Mouse (Mus musculus): ENCODE data around the gene Tmem106a.
A peak's percentile ranks its signal among the peaks of the same experiment; 100 is the strongest.
"Not testable (repeated sequence)": the region's sequence is repeated elsewhere in the genome, so short reads cannot be mapped to it uniquely, and the experiment has no call there.

Tmem106a gene

GRCm38 (mm10) chr11:101582054-101583035 is at the start of gene Tmem106a:
TSS of gene Tmem106a (plus strand) at chr11:101582242.
- DNase-seq = peak; percentile 81

GRCm38 (mm10) chr11:101543533-101543932 is 38.5 kb upstream of the Tmem106a start:
- DNase-seq = no peak

- no peak for DNase-seq
Measured at GRCm38 (mm10) chr11:101544132-101544531, 37.9 kb upstream of the Tmem106a start.

- no peak for DNase-seq
Measured at GRCm38 (mm10) chr11:101548526-101548925, 33.5 kb upstream of the Tmem106a start.

- peak; percentile 89 for DNase-seq
Measured at GRCm38 (mm10) chr11:101551751-101552475, 30.1 kb upstream of the Tmem106a start, which contains the start of the genes Brca1 and Nbr1. TSS of gene Brca1 (minus strand) at chr11:101551955. TSS of gene Nbr1 (plus strand) at chr11:101552149.

GRCm38 (mm10) chr11:101552476-101553300 is 29.4 kb upstream of the Tmem106a start:
- DNase-seq = peak; percentile 91

- DNase-seq = no peak
Measured at GRCm38 (mm10) chr11:101553354-101553930, 28.6 kb upstream of the Tmem106a start.

GRCm38 (mm10) chr11:101556541-101556940 is 25.5 kb upstream of the Tmem106a start:
- no peak for DNase-seq

- no peak for DNase-seq
Measured at GRCm38 (mm10) chr11:101556954-101557353, 25.1 kb upstream of the Tmem106a start.

- peak; percentile 69 for DNase-seq
Measured at GRCm38 (mm10) chr11:101562391-101562790, 19.7 kb upstream of the Tmem106a start.

GRCm38 (mm10) chr11:101568421-101568820 is 13.6 kb upstream of the Tmem106a start:
- no peak for DNase-seq

GRCm38 (mm10) chr11:101576116-101576515 is 5.9 kb upstream of the Tmem106a start:
- DNase-seq = no peak

- DNase-seq = no peak
Measured at GRCm38 (mm10) chr11:101581081-101581764, 819 bp upstream of the Tmem106a start.

GRCm38 (mm10) chr11:101583205-101583604 is 1.2 kb downstream of the Tmem106a start:
- no peak for DNase-seq

- not testable (repeated sequence) for DNase-seq
Measured at GRCm38 (mm10) chr11:101585031-101585430, 3.0 kb downstream of the Tmem106a start.

GRCm38 (mm10) chr11:101585805-101586204 is 3.8 kb downstream of the Tmem106a start:
- no peak for DNase-seq

GRCm38 (mm10) chr11:101587676-101588075 is 5.6 kb downstream of the Tmem106a start:
- no peak for DNase-seq

GRCm38 (mm10) chr11:101588868-101589267 is 6.8 kb downstream of the Tmem106a start:
- DNase-seq = no peak

- peak; percentile 81 for DNase-seq
Measured at GRCm38 (mm10) chr11:101589444-101589843, 7.4 kb downstream of the Tmem106a start.

- no peak for DNase-seq
Measured at GRCm38 (mm10) chr11:101589989-101590624, 8.1 kb downstream of the Tmem106a start.

- DNase-seq = no peak
Measured at GRCm38 (mm10) chr11:101599156-101599555, 17.1 kb downstream of the Tmem106a start, which contains the start of gene Gm11634. TSS of gene Gm11634 (minus strand) at chr11:101599256.
